Mouse (Mus musculus): Measurements from ENCODE around the gene Ddx52. TPM values are rescaled to one million over a fixed set of nuclear protein-coding genes. Genes with fewer than 3 reads are reported as not detected.

Ddx52 gene
- polyA plus RNA-seq, 1 experiment from 2014 or later, result 27.1 TPM

DNA sequence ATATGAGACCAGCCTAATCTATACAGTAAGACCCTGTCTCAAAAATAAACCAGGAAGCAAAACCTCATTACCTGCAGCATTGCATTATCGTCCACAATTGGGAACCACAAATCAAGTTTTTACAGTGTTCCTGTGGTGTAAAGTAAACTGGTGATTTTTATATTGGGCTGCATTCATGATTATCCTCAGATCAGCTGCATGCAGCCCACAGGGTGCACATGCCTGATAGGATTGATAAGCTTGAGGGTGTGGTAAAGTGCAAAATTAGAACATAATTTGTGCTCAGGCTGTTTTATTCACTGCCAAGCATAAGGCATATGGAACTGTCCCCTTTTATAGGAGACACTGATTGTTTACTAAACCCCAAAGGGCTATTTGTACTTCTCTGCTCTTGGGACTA, 33.6 kb downstream of the Ddx52 start:
- WGBS, result 89% methylated on average over 1 of the region's 1 CpGs
- Histone ChIP-seq H3K36me3 (peaks cover 87% of the 10 kb centered on the region), H3K4me2 (no peak overlapping the region), H3K9ac (no peak overlapping the region), H3K27me3 (no peaks in the 10 kb centered on the region), H3K9me3 (no peaks in the 10 kb centered on the region), H3K4me1 (replicated peaks) (0 out of 2 replicates have a peak, but pooled peaks cover 3% of the 10 kb centered on the region), H3K4me3 (no peak overlapping the region), H3K27ac (no peak overlapping the region; the same call in 1 of the 2 replicates)
- no peak for ATAC-seq (ENCODE audit: low FRiP score)

DNA sequence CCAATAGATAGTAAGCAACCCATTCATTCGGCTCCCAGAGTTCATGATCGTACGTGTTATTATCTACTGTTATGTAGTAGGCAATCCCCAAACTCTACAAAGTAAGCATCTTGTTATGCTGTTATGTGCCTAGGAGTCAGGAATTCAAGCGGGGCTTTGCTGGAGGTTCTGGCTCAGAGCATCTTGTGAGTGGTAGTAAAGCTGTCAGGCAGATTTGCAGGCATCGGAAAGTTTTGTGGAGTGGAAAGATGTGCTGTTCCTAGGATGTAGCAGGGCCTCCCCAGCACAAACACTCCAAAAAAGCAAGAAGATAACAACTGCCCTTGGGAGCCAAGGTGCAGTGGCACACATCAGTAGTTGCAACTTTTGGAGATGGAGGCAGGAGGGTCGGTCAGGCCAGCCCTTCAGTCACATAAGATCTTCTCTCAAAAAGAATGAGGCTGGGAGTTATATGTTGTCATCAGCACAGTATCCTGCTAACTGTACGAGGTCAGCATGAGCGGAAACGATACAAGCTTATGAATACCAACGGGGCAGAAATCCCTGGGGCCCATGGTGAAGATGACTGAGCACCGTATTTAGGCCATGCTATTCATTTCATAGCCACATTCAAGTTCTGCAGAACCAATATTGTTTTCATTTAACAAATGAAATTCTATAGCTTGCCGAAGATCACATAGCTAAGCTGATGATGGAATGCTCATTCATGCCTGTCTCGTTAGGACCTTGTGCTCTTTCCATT, 34.5 kb downstream of the Ddx52 start:
- no peak overlapping the region for H3K9ac ChIP-seq
- H3K9me3 ChIP-seq, result no peaks in the 10 kb centered on the region
- no peak overlapping the region for H3K4me3 ChIP-seq
- no peak overlapping the region for H3K4me2 ChIP-seq
- 0 out of 2 replicates have a peak, but pooled peaks cover 3% of the 10 kb centered on the region for H3K4me1 ChIP-seq (replicated peaks)
- H3K27ac ChIP-seq, result no peak overlapping the region
- H3K27me3 ChIP-seq, result no peaks in the 10 kb centered on the region
- no peak for ATAC-seq (ENCODE audit: low FRiP score)
- WGBS, result 90% methylated on average over 13 of the region's 13 CpGs
- H3K36me3 ChIP-seq, result peaks cover 87% of the 10 kb centered on the region

- Histone ChIP-seq H3K4me1 (replicated peaks) (0 out of 2 replicates have a peak, but pooled peaks cover 3% of the 10 kb centered on the region), H3K27ac (no peak overlapping the region), H3K36me3 (peaks cover 86% of the 10 kb centered on the region), H3K9ac (no peak overlapping the region), H3K9me3 (no peaks in the 10 kb centered on the region), H3K27me3 (no peaks in the 10 kb centered on the region), H3K4me3 (no peak overlapping the region), H3K4me2 (no peak overlapping the region)
- ATAC-seq (ENCODE audit: low FRiP score), result no peak
- WGBS, result 93% methylated on average over 2 of the region's 2 CpGs
Measured at GRCm38 (mm10) chr11:83977810-83978209, 35.9 kb downstream of the Ddx52 start.

DNA sequence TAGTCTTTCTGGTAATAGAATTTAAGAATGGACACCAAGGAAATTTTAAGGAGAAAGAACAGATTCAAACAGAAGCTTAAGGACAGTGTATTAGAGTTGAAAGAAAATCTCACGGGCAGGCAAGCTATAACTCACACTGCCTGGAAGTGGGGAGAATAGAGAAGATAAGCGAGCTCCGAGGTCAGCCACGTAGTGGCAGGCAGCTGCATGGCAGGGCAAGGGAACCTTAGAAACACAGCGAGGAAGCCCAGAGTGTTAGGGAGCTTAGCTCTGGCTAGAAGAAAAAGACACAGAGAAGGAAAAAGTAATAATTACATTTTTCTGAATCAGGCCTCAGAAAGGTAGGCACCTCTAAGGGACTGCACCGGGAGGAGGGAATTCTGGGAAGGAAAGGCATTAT, 38.1 kb downstream of the Ddx52 start:
- 95% methylated on average over 6 of the region's 6 CpGs for WGBS
- H3K36me3 ChIP-seq, result peaks cover 87% of the 10 kb centered on the region
- no peaks in the 10 kb centered on the region for H3K4me1 ChIP-seq (replicated peaks)
- no peak for ATAC-seq (ENCODE audit: low FRiP score)
- H3K27me3 ChIP-seq, result no peaks in the 10 kb centered on the region
- H3K9ac ChIP-seq, result no peak overlapping the region
- no peak overlapping the region for H3K4me2 ChIP-seq
- H3K27ac ChIP-seq, result no peak overlapping the region
- H3K4me3 ChIP-seq, result no peak overlapping the region
- H3K9me3 ChIP-seq, result no peaks in the 10 kb centered on the region

DNA sequence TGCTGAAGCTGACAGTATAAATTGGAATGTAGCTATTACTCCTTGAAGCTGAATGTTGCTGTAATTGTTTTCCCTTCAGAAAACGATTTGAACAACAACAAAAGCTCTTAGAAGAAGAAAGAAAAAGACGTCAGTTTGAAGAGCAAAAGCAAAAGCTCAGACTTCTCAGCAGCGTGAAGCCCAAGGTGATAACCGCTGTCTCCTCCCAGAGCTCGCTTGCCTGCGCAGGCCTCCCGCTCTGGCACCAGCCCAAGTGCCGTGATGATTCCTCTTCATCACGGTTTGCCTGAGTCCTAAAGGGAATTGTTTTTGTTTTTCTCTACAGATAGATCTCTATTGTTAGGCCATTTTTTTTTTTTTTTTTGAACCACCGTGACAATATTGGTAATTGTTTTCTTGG, 39.5 kb downstream of the Ddx52 start:
- Histone ChIP-seq H3K27me3 (no peaks in the 10 kb centered on the region), H3K4me3 (no peak overlapping the region), H3K9ac (no peak overlapping the region), H3K27ac (no peak overlapping the region), H3K4me2 (no peak overlapping the region), H3K9me3 (no peaks in the 10 kb centered on the region), H3K4me1 (replicated peaks) (no peaks in the 10 kb centered on the region), H3K36me3 (peaks cover 90% of the 10 kb centered on the region)
- WGBS, result 67% methylated on average over 10 of the region's 10 CpGs
- ATAC-seq (ENCODE audit: low FRiP score), result no peak

DNA sequence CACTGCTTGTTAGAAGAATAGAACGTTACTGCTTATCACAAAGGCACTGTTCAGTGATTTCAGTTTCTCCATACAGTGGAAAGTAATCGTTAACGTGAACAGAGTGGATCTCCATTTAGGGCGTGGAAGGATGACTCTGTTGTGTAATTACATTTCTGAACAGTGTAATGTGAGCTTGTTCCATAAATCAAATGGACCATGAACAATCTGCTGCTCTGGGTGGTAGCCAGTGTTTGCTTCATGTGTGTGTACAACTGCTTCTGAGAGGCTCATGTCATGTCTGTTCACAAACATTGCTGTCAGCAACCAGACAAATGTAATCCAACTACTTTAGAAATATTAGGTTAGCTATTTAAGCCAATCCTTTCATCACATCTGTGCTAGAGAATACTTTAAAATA, 49.8 kb downstream of the Ddx52 start:
- Histone ChIP-seq H3K4me2 (no peak overlapping the region), H3K4me1 (replicated peaks) (no peaks in the 10 kb centered on the region), H3K9ac (no peak overlapping the region), H3K27me3 (no peaks in the 10 kb centered on the region), H3K9me3 (no peaks in the 10 kb centered on the region), H3K4me3 (no peak overlapping the region), H3K27ac (no peak overlapping the region), H3K36me3 (peaks cover 95% of the 10 kb centered on the region)
- 75% methylated on average over 4 of the region's 4 CpGs for WGBS
- no peak for ATAC-seq (ENCODE audit: low FRiP score)

DNA sequence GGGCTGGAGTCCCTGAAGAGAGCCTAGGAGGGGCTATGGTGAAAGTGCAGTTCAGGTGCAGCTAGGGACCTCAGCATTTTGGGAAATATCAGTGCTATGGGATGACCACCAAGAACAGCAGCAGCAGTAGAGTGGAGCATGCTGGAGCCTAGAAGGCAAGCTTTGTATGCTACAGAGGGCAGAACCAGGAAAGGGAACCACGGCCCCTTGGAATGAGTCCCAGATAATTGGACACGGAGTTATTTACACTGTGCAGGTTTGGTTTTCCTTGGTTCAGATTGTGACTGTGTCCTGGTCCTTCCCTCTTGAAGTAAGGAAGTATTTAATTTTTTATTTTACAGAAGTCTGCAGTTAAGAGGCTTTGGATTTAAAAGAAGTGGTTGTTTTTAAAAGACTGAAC, 51.6 kb downstream of the Ddx52 start:
- Histone ChIP-seq H3K4me1 (replicated peaks) (no peaks in the 10 kb centered on the region), H3K4me2 (no peak overlapping the region), H3K27me3 (no peaks in the 10 kb centered on the region), H3K36me3 (peaks cover 95% of the 10 kb centered on the region), H3K9ac (no peak overlapping the region), H3K9me3 (no peaks in the 10 kb centered on the region), H3K4me3 (no peak overlapping the region), H3K27ac (no peak overlapping the region)
- ATAC-seq (ENCODE audit: low FRiP score), result no peak
- WGBS, result 86% methylated on average over 2 of the region's 2 CpGs

- no peak for ATAC-seq (ENCODE audit: low FRiP score)
- Histone ChIP-seq H3K27me3 (no peaks in the 10 kb centered on the region), H3K4me1 (replicated peaks) (no peaks in the 10 kb centered on the region), H3K4me3 (no peak overlapping the region), H3K9me3 (no peaks in the 10 kb centered on the region), H3K36me3 (peaks cover 97% of the 10 kb centered on the region), H3K4me2 (no peak overlapping the region), H3K9ac (no peak overlapping the region), H3K27ac (no peak overlapping the region)
- 89% methylated on average over 3 of the region's 3 CpGs for WGBS
Measured at GRCm38 (mm10) chr11:83994481-83994880, 52.6 kb downstream of the Ddx52 start.

DNA sequence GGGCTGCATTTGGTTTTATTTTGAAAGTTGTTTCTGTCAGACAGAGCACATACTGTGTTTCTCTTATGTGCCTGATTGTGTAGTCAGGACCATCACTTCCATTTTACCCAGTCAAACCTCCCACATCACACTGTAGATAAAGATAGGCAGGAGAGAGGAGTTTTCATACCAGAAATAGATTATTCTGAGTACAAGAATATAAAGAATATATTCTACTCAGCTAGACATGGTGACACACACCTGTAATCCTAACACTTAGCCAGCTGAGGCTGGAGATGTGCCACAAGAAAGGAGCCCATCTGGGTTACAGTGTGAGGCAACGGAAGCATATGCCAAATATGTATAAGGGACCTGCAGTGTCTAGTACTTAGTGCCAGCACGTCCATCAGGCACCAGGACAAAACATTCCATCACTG, 53.7 kb downstream of the Ddx52 start:
- Histone ChIP-seq H3K27ac (no peak overlapping the region), H3K4me1 (replicated peaks) (no peaks in the 10 kb centered on the region), H3K4me2 (no peak overlapping the region), H3K36me3 (peaks cover 94% of the 10 kb centered on the region), H3K9me3 (no peaks in the 10 kb centered on the region), H3K4me3 (no peak overlapping the region), H3K9ac (no peak overlapping the region), H3K27me3 (no peaks in the 10 kb centered on the region)
- 89% methylated on average over 2 of the region's 2 CpGs for WGBS
- no peak for ATAC-seq (ENCODE audit: low FRiP score)

DNA sequence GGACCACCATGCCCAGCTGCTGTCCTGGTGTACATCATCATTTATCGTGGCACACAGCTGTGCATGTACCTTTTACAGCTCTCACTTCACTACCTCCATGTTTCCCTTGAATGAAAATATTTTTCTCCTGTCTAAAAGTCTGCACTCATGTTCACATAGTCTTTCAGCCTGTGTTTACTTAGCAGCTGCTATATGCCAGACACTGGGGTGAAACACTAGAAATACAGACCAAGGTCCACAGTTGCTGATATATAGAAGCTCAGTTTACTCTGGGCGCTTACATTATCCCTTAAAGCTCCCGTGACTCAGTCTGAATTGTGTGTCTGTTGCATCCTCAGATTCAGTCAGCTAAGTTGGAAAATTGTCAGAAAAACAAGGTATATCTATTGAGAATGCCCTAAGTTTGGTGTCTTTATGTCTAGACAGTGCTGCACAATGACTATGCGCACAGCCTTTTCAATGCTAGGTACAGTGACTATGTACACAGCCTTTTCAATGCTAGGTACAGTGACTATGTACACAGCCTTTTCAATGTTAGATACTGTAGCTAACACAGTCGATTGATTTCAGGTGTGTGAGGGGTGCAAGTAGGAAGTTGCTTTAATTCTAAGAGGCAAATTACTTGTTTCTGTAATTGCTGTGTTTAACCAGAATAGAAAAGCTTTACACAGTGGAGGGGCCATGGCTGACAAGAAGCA, 55.5 kb downstream of the Ddx52 start:
- H3K9me3 ChIP-seq, result no peaks in the 10 kb centered on the region
- no peaks in the 10 kb centered on the region for H3K27me3 ChIP-seq
- H3K36me3 ChIP-seq, result peaks cover 94% of the 10 kb centered on the region
- no peaks in the 10 kb centered on the region for H3K4me1 ChIP-seq (replicated peaks)
- 95% methylated on average over 5 of the region's 5 CpGs for WGBS
- H3K9ac ChIP-seq, result no peak overlapping the region
- no peak overlapping the region for H3K4me2 ChIP-seq
- no peak for ATAC-seq (ENCODE audit: low FRiP score)
- no peak overlapping the region for H3K27ac ChIP-seq
- no peak overlapping the region for H3K4me3 ChIP-seq

DNA sequence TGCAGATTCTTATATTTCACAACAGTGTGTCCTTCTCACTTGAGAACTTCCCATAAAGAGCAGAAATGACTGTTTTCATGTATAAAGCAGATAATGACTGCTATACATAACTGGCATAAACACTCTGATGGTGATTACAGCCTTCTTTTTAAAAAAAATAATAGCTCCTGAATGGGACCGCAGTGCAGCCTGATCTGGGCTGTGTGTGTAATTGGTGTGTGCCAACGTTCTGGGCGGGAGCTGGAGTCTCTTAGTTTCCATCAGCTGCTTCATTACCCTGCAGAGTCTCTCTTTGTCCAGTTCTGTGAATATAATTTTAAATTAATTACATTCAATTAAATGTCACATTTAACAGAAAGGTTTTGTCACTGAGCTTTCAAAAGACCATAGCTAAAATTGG, 57.1 kb downstream of the Ddx52 start:
- Histone ChIP-seq H3K4me2 (no peak overlapping the region), H3K4me3 (no peak overlapping the region), H3K9me3 (no peaks in the 10 kb centered on the region), H3K36me3 (peaks cover 96% of the 10 kb centered on the region), H3K9ac (no peak overlapping the region), H3K27me3 (no peaks in the 10 kb centered on the region), H3K4me1 (replicated peaks) (no peaks in the 10 kb centered on the region), H3K27ac (peak overlapping the region; percentile 35; the same call in 1 of the 2 replicates)
- 83% methylated on average over 3 of the region's 3 CpGs for WGBS
- no peak for ATAC-seq (ENCODE audit: low FRiP score)

DNA sequence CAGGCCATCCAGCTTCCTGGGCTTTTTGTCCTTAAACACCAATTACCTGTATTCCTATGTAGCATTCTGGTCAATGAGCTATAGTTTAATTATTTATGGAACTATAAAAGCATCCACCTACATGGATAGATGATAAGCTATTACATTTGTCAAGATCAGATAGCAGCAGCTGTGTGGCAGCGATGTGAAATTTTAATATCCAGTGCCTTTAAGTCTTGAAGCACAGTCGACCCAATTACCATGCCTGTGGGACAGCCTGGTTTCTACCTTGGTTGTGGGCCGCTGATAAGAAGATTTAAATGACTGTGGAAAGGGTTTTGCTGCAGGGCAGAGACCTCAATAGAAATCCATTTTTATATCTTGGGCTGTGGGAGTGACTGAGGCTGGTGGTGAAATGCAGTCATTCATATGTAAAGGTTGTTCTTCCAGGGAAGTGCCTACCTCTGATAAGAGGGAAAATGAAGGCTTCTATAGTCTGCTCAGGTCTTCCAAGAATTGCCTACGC, 57.6 kb downstream of the Ddx52 start:
- peaks cover 95% of the 10 kb centered on the region for H3K36me3 ChIP-seq
- H3K4me3 ChIP-seq, result no peak overlapping the region
- H3K4me1 ChIP-seq (replicated peaks), result no peaks in the 10 kb centered on the region
- 77% methylated on average over 4 of the region's 4 CpGs for WGBS
- no peaks in the 10 kb centered on the region for H3K27me3 ChIP-seq
- H3K27ac ChIP-seq, result peak overlapping the region; percentile 58; the same call in 1 of the 2 replicates
- H3K4me2 ChIP-seq, result no peak overlapping the region
- H3K9me3 ChIP-seq, result no peaks in the 10 kb centered on the region
- ATAC-seq (ENCODE audit: low FRiP score), result no peak
- no peak overlapping the region for H3K9ac ChIP-seq
